Mouse (Mus musculus): ENCODE data around the gene Ccr8. TPM values are rescaled to one million over a fixed set of nuclear protein-coding genes. Genes with fewer than 3 reads are reported as not detected.

Gene Ccr8
- polyA plus RNA-seq, 1 experiment from 2014 or later: not detected

- ATAC-seq (replicated peaks; ENCODE audit: low FRiP score, low read depth) (no peak), DNase-seq (ENCODE audit: low spot score) (no peak)
- WGBS: 90% methylated on average over 6 of the region's 7 CpGs
- no peak for TF ChIP-seq CTCF (IDR thresholded peaks at IDR 0.05; ENCODE audit: low read depth)
- Histone ChIP-seq H3K27ac (no peak overlapping the region), H3K4me3 (replicated peaks; ENCODE audit: low read depth, low read length) (no peak overlapping the region), H3K27me3 (ENCODE audit: insufficient read depth, low read length) (no peaks in the 10 kb centered on the region), H3K9me3 (replicated peaks; ENCODE audit: low read length) (no peaks in the 10 kb centered on the region), H3K4me1 (replicated peaks; ENCODE audit: insufficient read depth, low read length) (no peaks in the 10 kb centered on the region), H3K36me3 (ENCODE audit: insufficient read depth, low read length) (peaks cover 17% of the 10 kb centered on the region; the same call in 1 of the 2 replicates), H3K4me2 (ENCODE audit: low read length) (no peak overlapping the region), H3K9ac (ENCODE audit: low read depth, low read length) (no peak overlapping the region)
Observed at GRCm38 (mm10) chr9:120113456-120113855, 21.5 kb downstream of the Ccr8 start.

- Histone ChIP-seq H3K4me2 (ENCODE audit: low read length) (no peak overlapping the region), H3K9ac (ENCODE audit: low read depth, low read length) (no peak overlapping the region), H3K27ac (no peak overlapping the region), H3K9me3 (replicated peaks; ENCODE audit: low read length) (no peaks in the 10 kb centered on the region), H3K4me1 (replicated peaks; ENCODE audit: insufficient read depth, low read length) (no peaks in the 10 kb centered on the region), H3K4me3 (replicated peaks; ENCODE audit: low read depth, low read length) (no peak overlapping the region), H3K27me3 (ENCODE audit: insufficient read depth, low read length) (no peaks in the 10 kb centered on the region), H3K36me3 (ENCODE audit: insufficient read depth, low read length) (peaks cover 20% of the 10 kb centered on the region; the same call in 1 of the 2 replicates)
- TF ChIP-seq CTCF (IDR thresholded peaks at IDR 0.05; ENCODE audit: low read depth): no peak
- WGBS: 83% methylated on average over 17 of the region's 17 CpGs
- ATAC-seq (replicated peaks; ENCODE audit: low FRiP score, low read depth) (no peak), DNase-seq (ENCODE audit: low spot score) (no peak)
Observed at GRCm38 (mm10) chr9:120114051-120114788, 22.3 kb downstream of the Ccr8 start.

GRCm38 (mm10) chr9:120114789-120115151 lies 22.9 kb downstream of the Ccr8 start:
- Histone ChIP-seq H3K4me3 (replicated peaks; ENCODE audit: low read depth, low read length) (no peak overlapping the region), H3K9ac (ENCODE audit: low read depth, low read length) (no peak overlapping the region), H3K9me3 (replicated peaks; ENCODE audit: low read length) (no peaks in the 10 kb centered on the region), H3K27ac (no peak overlapping the region), H3K4me2 (ENCODE audit: low read length) (no peak overlapping the region), H3K27me3 (ENCODE audit: insufficient read depth, low read length) (no peaks in the 10 kb centered on the region), H3K4me1 (replicated peaks; ENCODE audit: insufficient read depth, low read length) (no peaks in the 10 kb centered on the region), H3K36me3 (ENCODE audit: insufficient read depth, low read length) (peaks cover 20% of the 10 kb centered on the region; the same call in 1 of the 2 replicates)
- DNase-seq (ENCODE audit: low spot score) (no peak), ATAC-seq (replicated peaks; ENCODE audit: low FRiP score, low read depth) (no peak)
- 95% methylated on average over 2 of the region's 2 CpGs for WGBS
- no peak for TF ChIP-seq CTCF (IDR thresholded peaks at IDR 0.05; ENCODE audit: low read depth)

- Histone ChIP-seq H3K9ac (ENCODE audit: low read depth, low read length) (no peak overlapping the region), H3K4me3 (replicated peaks; ENCODE audit: low read depth, low read length) (no peak overlapping the region), H3K36me3 (ENCODE audit: insufficient read depth, low read length) (peaks cover 26% of the 10 kb centered on the region), H3K4me1 (replicated peaks; ENCODE audit: insufficient read depth, low read length) (no peaks in the 10 kb centered on the region), H3K9me3 (replicated peaks; ENCODE audit: low read length) (no peaks in the 10 kb centered on the region), H3K4me2 (ENCODE audit: low read length) (no peak overlapping the region), H3K27ac (no peak overlapping the region), H3K27me3 (ENCODE audit: insufficient read depth, low read length) (no peaks in the 10 kb centered on the region)
- DNase-seq (ENCODE audit: low spot score) (no peak), ATAC-seq (replicated peaks; ENCODE audit: low FRiP score, low read depth) (no peak)
- WGBS: 87% methylated on average over 5 of the region's 5 CpGs
- no peak for TF ChIP-seq CTCF (IDR thresholded peaks at IDR 0.05; ENCODE audit: low read depth)
Observed at GRCm38 (mm10) chr9:120115580-120115979, 23.7 kb downstream of the Ccr8 start.

GRCm38 (mm10) chr9:120116184-120116624 lies 24.3 kb downstream of the Ccr8 start:
- Histone ChIP-seq H3K9me3 (replicated peaks; ENCODE audit: low read length) (no peaks in the 10 kb centered on the region), H3K27ac (no peak overlapping the region), H3K4me1 (replicated peaks; ENCODE audit: insufficient read depth, low read length) (no peaks in the 10 kb centered on the region), H3K36me3 (ENCODE audit: insufficient read depth, low read length) (peaks cover 31% of the 10 kb centered on the region), H3K9ac (ENCODE audit: low read depth, low read length) (no peak overlapping the region), H3K4me2 (ENCODE audit: low read length) (no peak overlapping the region), H3K4me3 (replicated peaks; ENCODE audit: low read depth, low read length) (no peak overlapping the region), H3K27me3 (ENCODE audit: insufficient read depth, low read length) (no peaks in the 10 kb centered on the region)
- ATAC-seq (replicated peaks; ENCODE audit: low FRiP score, low read depth) (no peak), DNase-seq (ENCODE audit: low spot score) (no peak)
- TF ChIP-seq CTCF (IDR thresholded peaks at IDR 0.05; ENCODE audit: low read depth): no peak
- 92% methylated on average over 8 of the region's 8 CpGs for WGBS

- no peak for ATAC-seq (replicated peaks; ENCODE audit: low FRiP score, low read depth)
- Histone ChIP-seq H3K9me3 (replicated peaks; ENCODE audit: low read length) (no peaks in the 10 kb centered on the region), H3K4me1 (replicated peaks; ENCODE audit: insufficient read depth, low read length) (no peaks in the 10 kb centered on the region), H3K27ac (no peak overlapping the region), H3K9ac (ENCODE audit: low read depth, low read length) (no peak overlapping the region), H3K4me3 (replicated peaks; ENCODE audit: low read depth, low read length) (no peak overlapping the region), H3K36me3 (ENCODE audit: insufficient read depth, low read length) (peaks cover 35% of the 10 kb centered on the region), H3K4me2 (ENCODE audit: low read length) (no peak overlapping the region), H3K27me3 (ENCODE audit: insufficient read depth, low read length) (no peaks in the 10 kb centered on the region)
- no peak for TF ChIP-seq CTCF (IDR thresholded peaks at IDR 0.05; ENCODE audit: low read depth)
- no peak for DNase-seq (ENCODE audit: low spot score)
- 92% methylated on average over 4 of the region's 4 CpGs for WGBS
Observed at GRCm38 (mm10) chr9:120118212-120118611, 26.3 kb downstream of the Ccr8 start.

All from kidney, postnatal 0 days (tissue).